Mouse (Mus musculus) frontal cortex, postnatal 36 days (tissue): ENCODE measurements around the gene Aamdc.

Source experiments
- DNase-seq, 2 experiments: peaks; one replicate each; pipeline ENCODE4 v3.0.0; 2022; ENCODE audit warnings: low spot score in 2 of 2

Aamdc gene

GRCm38 (mm10) chr7:97579067-97579975 lies at the start of gene Aamdc, which contains the start of gene Rsf1:
Gene Aamdc (minus strand): TSS chr7:97579497.
Gene Rsf1 (plus strand): TSS chr7:97579889.
- peak; percentile 95 for DNase-seq

DNA sequence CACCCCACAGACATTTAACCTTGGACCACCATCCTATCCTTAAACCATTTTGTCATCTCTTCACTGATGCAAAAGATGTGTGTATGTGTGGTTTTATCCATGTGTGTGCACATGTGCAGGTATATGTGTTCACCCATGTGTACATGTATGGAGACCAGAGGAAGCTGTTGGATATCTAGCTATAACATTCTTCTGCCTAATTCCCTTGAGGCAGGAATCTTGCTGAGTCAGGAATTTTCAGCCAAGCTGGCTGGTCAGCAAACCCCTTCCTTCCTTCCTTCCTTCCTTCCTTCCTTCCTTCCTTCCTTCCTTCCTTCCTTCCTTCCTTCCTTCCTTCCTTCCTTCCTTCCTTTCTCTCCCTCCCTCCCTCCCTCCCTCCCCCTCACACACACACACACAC lies 44.1 kb upstream of the Aamdc start:
- DNase-seq = no peak

GRCm38 (mm10) chr7:97622676-97623075 lies 43.4 kb upstream of the Aamdc start:
- DNase-seq = no peak

DNA sequence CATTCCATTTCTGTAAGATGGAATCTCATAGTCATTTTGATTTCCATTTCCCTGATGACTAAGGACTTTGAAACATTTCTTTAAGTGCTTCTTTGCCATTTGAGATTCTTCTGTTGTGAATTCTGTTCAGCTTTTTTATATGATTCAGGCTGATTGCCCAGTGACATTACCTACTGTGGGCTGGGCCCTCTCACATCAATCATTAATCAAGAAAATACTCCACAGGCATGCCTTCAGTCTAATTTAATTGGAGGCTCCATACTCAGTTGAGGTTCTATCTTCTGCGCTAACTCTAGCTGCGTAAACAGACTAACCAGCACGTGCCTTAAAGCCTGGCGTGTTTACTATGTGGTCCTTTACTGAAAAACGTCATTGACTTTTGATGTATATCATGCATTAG lies 42.0 kb upstream of the Aamdc start:
- no peak for DNase-seq

DNA sequence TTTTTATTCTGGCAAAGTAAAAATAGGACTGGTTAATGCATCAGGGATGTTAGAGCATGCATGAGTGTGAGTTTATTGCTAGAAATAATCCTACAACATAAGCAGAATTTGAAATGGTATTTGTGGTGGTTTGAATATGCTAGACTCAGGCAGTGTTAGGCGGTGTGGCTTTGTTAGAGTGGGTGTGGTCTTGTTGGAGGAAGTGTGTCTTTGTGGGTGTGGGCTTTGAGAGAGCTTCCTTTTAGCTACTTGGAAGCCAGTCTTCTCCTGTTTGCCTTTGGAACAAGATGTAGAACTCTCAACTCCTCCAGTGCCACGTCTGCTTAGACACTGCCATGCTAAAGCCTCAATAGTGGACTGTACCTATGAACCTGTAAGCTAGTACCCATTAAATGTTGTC lies 19.3 kb upstream of the Aamdc start:
- DNase-seq = no peak

DNA sequence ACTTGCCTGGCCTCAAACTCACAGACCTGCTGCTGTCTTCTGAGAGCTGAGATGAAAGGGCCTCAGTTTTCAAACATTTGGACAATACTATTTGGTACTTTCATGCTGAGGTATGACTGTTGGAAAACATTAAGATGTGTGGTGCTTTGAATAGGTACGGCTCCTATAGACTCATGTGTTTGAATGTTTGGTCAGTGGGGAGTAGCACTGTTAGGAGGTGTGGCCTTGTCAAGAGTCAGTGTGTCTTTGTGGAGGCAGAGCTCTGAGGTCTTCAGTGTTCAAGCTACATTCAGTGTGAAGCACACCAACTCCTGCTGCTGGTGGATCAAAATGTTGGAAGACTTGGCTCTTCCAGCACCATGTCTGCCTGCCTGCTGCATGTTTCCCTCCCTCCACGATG lies 14.2 kb upstream of the Aamdc start:
- DNase-seq = no peak

- DNase-seq = no peak
Observed at GRCm38 (mm10) chr7:97592396-97592795, 13.1 kb upstream of the Aamdc start.

DNA sequence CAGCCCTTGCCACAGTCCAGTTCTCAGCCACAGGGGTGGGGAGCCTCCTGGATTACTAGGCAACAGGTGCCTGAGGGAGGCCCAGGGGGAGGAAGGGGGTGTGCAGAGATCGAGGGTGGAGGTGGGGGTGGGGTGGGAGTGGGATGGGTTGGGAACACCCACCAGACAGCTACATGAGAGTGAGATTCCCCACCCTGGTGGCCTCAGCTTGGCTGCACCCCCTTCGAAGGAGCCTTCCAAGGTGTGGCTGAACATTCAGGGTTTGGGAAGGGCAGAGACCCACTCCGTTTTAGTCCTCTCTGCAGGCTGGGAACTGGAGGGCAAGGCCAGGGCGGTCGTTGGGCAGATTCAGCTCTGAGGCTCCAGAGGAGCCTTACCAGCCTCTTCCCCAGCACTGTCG lies 12.0 kb upstream of the Aamdc start:
- DNase-seq = no peak

DNA sequence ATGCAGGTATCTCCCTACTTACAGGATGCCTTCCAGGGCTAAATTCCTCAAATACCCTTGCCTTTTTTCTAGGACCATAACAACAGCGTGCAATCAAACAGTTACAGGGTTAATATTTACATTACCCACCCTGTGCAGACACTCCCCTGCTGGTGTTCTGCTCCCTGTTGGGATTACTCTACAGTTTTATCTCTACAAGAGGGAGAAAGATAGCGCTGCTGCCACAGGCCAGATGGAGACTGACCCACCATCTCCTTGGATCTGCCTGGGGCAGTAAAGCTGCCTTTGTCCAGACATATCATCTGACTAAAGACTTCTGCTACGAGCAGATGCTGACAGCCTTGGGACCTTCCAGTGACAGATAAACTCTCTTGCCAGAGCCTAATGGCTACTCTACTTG lies 11.2 kb upstream of the Aamdc start:
- DNase-seq = no peak

DNA sequence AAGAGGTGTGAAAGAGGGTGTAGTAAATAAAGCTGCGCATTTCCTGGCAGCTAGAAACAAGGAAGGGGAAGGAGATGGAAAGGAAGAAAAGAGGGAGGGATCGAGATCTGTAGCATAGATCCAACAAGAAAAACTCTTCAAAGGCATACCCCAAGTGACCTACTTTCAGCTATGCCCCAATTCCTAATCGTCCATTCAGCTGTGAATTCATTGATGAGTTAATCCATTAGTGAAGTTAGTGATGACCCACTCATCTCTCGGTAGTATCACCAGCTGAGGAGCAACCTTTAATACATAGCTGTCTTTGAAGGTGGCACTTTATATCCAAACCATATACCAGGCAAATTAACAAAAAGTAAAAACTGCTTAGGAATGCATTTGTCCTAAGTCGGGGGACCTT lies 9.2 kb upstream of the Aamdc start:
- no peak for DNase-seq

- peak; percentile 81 to 82 for DNase-seq
Observed at GRCm38 (mm10) chr7:97580843-97581214, 1.5 kb upstream of the Aamdc start.

DNA sequence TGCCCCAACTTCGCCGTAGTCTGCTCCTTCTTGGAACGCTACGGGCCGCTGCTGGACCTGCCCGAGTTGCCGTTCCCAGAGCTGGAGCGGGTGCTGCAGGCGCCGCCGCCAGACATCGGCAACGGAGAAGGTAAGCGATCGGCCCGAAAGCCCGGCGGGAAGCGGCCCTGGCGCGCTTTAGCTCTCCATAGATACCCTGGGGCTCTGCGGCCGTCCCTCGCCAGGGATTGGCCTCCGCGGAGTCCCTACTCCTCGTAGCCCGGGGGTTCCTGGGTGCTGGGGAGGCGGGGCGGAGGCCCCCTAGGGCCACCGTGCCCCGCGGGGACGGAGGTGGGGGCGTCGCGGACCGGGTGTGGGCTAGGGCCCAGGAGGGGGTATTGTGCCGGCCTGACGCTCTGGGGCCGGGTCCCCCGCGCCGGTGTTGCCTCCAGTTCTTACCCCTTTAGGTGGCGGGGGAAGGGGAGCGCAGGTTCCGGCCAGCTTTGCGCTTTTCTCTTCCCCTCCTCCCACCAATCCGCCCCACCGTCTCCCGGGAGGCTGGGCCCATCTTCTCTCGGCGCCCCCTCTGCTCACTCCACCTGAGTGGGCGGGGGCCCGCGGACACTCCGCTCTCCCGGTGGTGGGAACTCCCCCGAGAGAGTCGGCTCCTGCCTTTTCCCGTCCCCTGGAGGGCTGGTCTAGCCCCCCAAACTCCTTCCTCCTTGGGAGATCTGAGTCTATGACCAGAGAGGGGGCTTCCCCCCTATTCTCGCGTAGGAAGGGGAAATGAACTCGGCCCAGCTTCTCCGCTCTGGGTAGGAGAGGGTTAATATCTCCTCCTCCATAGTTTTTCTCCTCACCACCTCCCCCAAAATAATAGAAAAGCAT lies 912 bp upstream of the Aamdc start:
- peak; percentile 45 to 60 for DNase-seq

GRCm38 (mm10) chr7:97578361-97579066 lies 783 bp downstream of the Aamdc start:
- DNase-seq = peak in 1 of 2 experiments; percentile 37

- no peak for DNase-seq
Observed at GRCm38 (mm10) chr7:97570389-97570788, 8.9 kb downstream of the Aamdc start.

GRCm38 (mm10) chr7:97569372-97569771 lies 9.9 kb downstream of the Aamdc start:
- DNase-seq = no peak

DNA sequence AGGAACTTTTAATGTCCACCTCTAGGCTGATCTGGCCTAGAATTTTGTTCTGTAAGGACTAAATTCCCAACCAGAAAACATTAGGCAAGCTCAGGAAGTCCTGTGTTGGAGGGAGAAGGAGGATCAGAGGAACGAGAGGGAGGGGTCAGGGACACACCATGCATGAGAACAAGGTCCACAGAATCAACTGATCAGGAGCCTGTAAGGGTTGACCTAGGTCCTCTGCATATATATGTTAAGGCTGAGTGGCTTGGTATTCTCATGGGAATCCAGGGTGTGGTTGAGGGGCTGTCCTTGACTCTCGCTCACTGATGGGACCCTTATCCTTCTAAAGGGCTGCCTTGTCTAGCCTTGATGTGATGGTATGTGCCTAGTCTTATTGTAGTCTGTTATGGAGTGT lies 15.7 kb downstream of the Aamdc start:
- DNase-seq = no peak

DNA sequence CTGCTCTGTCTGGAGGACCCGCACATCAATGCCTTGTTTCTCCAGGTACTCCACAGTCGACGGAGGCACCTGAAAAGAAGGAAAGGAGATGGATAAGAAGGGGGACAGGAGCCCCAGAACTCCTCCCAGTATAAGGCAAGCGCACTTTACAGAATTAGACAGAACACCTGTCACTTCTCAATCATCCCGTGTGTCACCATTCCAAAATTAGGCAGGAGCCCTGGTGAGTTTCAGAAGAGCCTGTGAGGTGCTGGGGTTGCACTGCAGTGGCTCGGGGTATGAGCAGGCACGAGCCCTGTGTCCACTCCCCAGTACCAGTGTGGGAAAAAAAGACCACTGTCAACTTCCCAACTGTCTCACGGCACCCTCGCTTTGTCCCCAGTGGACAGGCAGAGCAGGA lies 28.6 kb downstream of the Aamdc start:
- no peak for DNase-seq

DNA sequence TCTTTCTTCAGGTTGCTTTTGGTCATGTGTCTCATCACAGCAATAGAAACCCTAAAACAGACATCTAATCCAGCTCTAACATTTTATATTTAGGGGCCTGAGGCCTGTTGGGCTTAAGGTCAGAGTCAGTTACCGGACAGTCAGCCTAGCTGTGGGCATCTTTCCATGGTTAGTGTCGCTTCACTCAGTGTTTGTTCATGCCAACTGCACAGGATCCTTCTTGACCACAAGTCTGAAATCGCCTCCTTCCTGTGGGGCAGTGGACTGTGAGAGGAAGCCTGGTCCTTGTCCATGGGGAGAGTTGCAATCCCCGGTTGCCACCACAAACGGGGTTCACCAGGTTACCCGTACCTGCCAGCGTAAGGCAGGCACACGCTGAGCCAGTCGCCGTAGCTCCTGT lies 30.0 kb downstream of the Aamdc start:
- no peak for DNase-seq

DNA sequence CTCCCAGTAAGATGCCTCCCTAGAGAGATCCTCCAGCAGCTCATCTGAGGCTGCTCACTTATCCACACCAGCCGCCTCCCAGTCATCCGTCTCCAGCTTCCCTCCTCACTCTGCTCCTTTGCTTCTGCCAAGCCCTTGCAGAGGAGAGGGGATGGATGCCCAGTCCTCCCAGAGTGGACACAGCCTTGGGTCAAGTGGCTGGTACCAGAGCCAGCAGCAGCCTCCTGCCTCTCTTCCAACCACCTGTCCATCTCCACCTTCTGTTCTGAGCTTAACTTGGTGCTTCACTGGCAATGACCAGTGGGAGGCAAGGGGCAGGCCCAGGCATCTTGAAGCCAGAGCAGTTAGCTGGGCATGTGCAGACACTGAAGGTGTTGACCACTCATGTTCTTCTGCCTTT lies 32.8 kb downstream of the Aamdc start:
- DNase-seq = no peak

DNA sequence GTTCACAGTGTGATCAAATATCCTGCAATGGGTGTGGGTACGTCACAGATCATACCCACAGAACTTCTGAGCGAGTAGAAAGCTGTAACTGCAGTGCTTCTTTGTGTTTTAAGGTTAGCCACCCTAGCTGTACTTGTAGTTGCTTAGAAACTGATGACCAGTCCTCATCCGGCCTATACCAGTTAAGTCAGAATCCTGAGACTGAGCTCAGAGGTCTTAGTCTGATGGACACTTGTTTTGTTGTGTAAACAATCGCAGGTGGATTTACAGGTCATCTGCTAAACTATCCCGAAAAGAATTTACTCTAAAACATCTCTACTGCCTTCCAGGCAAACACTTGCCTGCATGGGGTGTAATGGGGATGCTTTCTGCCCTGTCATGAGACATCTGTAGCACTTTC lies 42.7 kb downstream of the Aamdc start:
- no peak for DNase-seq

- DNase-seq = no peak
Observed at GRCm38 (mm10) chr7:97535531-97535930, 43.8 kb downstream of the Aamdc start.

GRCm38 (mm10) chr7:97519935-97520334 lies 59.4 kb downstream of the Aamdc start:
- DNase-seq = peak in 1 of 2 experiments; percentile 7
